Mouse (Mus musculus) ES-Bruce4 (cell line): ENCODE results near the gene Sgip1. TPM values are rescaled to one million over a fixed set of nuclear protein-coding genes. Genes with fewer than 3 reads are reported as not detected.

ENCODE experiments used
- H3K27ac ChIP-seq: 2 replicates; pipeline ENCODE4 v1.5.1; 2012; ENCODE audit warnings: low read length, inconsistent platforms; ENCODE audit not compliant: insufficient read depth
- H3K27me3 ChIP-seq: 2 replicates; pipeline ENCODE4 v1.6.1; 2012; ENCODE audit warnings: mild to moderate bottlenecking, low read length, inconsistent platforms; ENCODE audit not compliant: control insufficient read depth, poor library complexity, insufficient read depth, severe bottlenecking
- H3K36me3 ChIP-seq: 2 replicates; pipeline ENCODE4 v1.6.1; 2012; ENCODE audit warnings: inconsistent platforms, mild to moderate bottlenecking, low read length, moderate library complexity; ENCODE audit not compliant: control insufficient read depth, poor library complexity, insufficient read depth, severe bottlenecking
- H3K4me1 ChIP-seq: one replicate; pipeline ENCODE4 v1.8.1; 2011; ENCODE audit warnings: low read length; ENCODE audit not compliant: control insufficient read depth, insufficient read depth
- H3K4me3 ChIP-seq: 2 replicates; pipeline ENCODE4 v1.5.1; 2011; ENCODE audit warnings: low read depth, mild to moderate bottlenecking, low read length
- H3K9ac ChIP-seq: 2 replicates; pipeline ENCODE4 v1.6.1; 2012; ENCODE audit warnings: low read depth, mild to moderate bottlenecking, inconsistent platforms; ENCODE audit not compliant: poor library complexity, severe bottlenecking
- H3K9me3 ChIP-seq: replicated peaks from 2 replicates; pipeline ENCODE4 v1.6.1; 2012; ENCODE audit warnings: mild to moderate bottlenecking, low read length, inconsistent platforms; ENCODE audit not compliant: control insufficient read depth, poor library complexity, insufficient read depth, severe bottlenecking
- CTCF ChIP-seq: IDR thresholded peaks from one replicate; pipeline ENCODE4 v1.8.1; 2011; ENCODE audit warnings: low read depth, low read length
- EP300 ChIP-seq: IDR thresholded peaks from 2 replicates; pipeline ENCODE4 v1.6.1; 2011; ENCODE audit warnings: low read depth, low read length; ENCODE audit not compliant: insufficient read depth
- POLR2A ChIP-seq: IDR thresholded peaks from one replicate; pipeline ENCODE4 v1.8.1; 2011; ENCODE audit warnings: low read length; ENCODE audit not compliant: insufficient read depth
- polyA plus RNA-seq: library from polyadenylated mRNA; stranded (reverse); fragments of >200 nt; gene quantifications from 2 replicates; pipeline ENCODE4 v1.2.4, GENCODE M21; 2011; ENCODE audit warnings: low read depth; ENCODE audit not compliant: missing spikeins, insufficient read depth, insufficient read length

Sgip1 gene
- polyA plus RNA-seq, 1 experiment = 2.9 TPM

DNA sequence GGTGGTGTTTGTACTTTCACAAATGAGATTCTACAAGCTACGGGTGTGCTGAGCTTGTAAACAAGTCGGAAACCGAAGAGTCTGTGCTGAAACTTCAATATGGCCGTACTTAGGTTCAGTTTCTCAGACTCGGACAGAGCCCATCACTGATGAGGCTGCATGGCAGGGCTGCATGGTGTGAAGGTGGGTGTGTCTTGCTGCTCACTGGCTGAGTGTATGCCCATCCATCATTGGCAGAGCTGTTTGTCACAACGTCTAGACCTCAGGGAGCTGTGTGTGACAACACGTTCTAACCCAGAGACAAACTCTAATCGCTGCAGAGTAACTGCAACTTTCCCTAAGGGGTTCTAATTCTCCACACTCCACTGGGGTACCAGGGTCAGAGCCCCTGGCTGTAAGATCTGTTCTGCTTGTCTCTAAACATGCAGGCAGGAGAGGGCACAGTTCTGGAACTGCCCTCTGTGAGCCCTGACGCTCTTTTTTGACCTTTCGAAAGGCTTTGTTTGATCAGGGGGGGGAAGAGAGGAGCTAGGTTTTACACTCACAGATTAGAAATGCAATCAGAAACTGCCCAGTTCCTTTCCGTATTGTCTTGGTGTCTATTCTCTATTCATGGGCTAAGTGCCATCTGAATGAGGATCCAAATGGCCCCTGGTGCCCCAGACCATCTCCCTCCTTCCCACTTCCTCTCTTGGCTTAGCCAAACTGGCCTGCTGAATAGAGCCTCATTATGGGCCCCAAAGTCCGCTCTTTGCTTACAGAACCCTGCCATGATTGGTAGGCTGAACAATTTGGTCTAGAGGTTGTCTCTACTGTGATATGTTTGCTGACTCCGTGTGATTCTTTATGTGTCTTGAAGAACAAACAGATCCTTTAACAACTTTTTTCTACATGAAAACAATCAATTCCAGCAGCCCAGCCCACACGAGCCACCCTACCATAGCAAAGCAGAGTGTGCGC, 121.9 kb downstream of the Sgip1 start:
- Histone ChIP-seq H3K4me1 (no peaks in the 10 kb centered on the region), H3K9ac (no peak overlapping the region), H3K27ac (no peak overlapping the region), H3K27me3 (no peaks in the 10 kb centered on the region), H3K36me3 (no peaks in the 10 kb centered on the region), H3K9me3 (no peaks in the 10 kb centered on the region), H3K4me3 (no peak overlapping the region)
- no peak for TF ChIP-seq EP300
- TF ChIP-seq CTCF = no peak
- TF ChIP-seq POLR2A = no peak

DNA sequence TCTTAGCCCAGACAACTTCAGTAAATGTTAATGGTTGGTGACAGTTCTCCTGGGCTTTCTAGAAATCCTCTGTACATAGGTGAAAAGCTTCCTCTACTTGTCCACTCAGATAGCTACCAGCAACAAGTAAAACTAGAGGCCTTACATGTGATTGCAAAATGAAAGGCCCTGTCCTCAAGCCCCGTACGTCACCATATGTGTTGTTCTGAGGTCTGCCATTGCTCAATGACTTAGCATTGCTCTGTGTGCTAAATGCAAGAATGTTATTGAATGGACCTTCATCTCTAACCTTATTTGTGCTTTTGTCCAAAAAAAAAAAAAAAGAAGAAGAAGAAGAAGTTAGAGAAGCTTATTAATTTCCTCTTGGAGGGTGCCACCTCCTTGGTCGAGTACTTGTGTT, 125.4 kb downstream of the Sgip1 start:
- no peaks in the 10 kb centered on the region for H3K9me3 ChIP-seq
- H3K9ac ChIP-seq = no peak overlapping the region
- no peak for TF ChIP-seq CTCF
- no peak for TF ChIP-seq POLR2A
- no peak for TF ChIP-seq EP300
- no peak overlapping the region for H3K27ac ChIP-seq
- H3K4me3 ChIP-seq = no peak overlapping the region
- H3K27me3 ChIP-seq = no peaks in the 10 kb centered on the region
- no peaks in the 10 kb centered on the region for H3K4me1 ChIP-seq
- no peaks in the 10 kb centered on the region for H3K36me3 ChIP-seq

DNA sequence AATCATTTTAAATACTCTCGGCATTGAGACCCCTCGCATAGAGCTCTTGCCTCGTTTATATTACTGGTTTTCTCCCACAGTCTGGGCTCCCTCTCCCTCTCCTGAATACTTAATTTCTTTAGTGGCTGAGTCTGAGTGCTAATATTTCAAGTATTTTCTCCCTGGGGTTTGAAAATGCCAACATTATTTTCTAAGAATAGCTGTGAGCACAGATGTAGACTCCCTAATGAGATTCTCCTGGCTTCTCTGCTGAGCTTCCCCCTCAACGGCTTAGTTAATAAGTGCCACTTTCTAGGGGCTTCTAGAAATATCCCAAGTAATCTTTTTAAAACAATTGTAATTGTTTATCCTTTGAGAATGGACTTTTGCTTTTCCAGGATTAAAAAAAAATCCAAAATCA, 130.2 kb downstream of the Sgip1 start:
- no peaks in the 10 kb centered on the region for H3K27me3 ChIP-seq
- no peaks in the 10 kb centered on the region for H3K9me3 ChIP-seq
- H3K9ac ChIP-seq = no peak overlapping the region
- H3K36me3 ChIP-seq = no peaks in the 10 kb centered on the region
- H3K4me3 ChIP-seq = no peak overlapping the region
- TF ChIP-seq CTCF (no peak), POLR2A (no peak), EP300 (no peak)
- no peaks in the 10 kb centered on the region for H3K4me1 ChIP-seq
- no peak overlapping the region for H3K27ac ChIP-seq

DNA sequence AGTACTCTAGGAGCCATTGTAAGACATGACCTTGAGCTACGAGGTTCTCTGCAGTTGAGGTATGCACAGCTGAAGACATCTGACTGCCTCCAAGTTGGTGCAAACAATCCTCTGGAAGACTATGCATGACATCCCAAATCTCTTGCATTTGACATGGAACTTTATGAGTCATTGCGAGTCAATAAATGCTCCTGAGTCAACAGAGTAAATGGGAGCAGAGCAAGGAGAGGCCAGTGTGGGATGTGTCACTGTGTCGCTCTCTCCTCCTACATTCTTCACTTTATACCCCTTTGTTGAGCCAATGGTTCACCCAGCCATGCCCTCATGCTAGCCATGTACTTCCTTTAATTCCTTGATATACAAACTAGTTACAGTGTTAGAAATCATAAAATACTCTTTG, 142.0 kb downstream of the Sgip1 start:
- Histone ChIP-seq H3K4me3 (no peak overlapping the region), H3K27me3 (no peaks in the 10 kb centered on the region), H3K36me3 (no peaks in the 10 kb centered on the region), H3K4me1 (no peaks in the 10 kb centered on the region), H3K9me3 (no peaks in the 10 kb centered on the region), H3K9ac (no peak overlapping the region), H3K27ac (no peak overlapping the region)
- no peak for TF ChIP-seq POLR2A
- TF ChIP-seq EP300 = no peak
- TF ChIP-seq CTCF = no peak

DNA sequence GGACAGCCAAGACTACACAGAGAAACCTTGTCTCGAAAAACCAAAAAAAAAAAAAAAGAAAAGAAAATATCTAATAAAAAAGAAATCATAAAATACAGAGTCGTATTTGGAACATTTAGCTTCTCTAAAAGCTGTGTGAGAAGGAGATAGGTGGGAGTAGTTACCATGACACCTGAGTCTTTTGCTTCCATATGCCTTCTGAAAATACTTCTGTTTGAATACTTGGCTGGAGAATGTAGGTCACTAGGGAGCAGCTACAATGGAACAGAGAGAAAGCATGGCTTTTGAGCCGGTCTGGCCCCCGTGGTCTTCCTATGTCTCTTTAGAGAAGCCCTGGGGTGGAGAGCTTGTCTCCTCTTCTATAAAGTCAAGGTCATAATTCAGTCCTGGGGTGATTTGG, 143.1 kb downstream of the Sgip1 start:
- Histone ChIP-seq H3K9ac (no peak overlapping the region), H3K27ac (no peak overlapping the region), H3K4me3 (no peak overlapping the region), H3K4me1 (no peaks in the 10 kb centered on the region), H3K36me3 (no peaks in the 10 kb centered on the region), H3K9me3 (no peaks in the 10 kb centered on the region), H3K27me3 (no peaks in the 10 kb centered on the region)
- TF ChIP-seq EP300 = no peak
- no peak for TF ChIP-seq POLR2A
- TF ChIP-seq CTCF = no peak

DNA sequence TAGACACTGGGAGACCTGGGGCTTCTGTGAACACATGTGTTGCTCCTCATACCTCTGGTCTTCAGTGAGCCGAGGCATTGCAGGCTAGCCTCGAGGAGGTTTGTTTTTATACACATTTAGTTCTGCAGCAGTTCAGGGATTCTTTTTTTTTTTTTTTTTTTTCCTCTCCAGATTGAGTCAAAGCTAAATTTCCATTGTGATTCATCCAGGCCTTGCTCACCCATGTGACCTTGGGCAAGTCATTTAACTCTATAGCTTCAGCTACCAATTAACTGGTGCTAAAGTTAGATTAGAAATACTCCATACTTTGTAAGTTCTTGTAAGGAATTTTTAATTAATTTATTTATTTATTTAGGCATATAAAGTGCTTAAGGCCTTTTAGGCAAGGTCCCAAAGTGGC, 145.4 kb downstream of the Sgip1 start:
- Histone ChIP-seq H3K4me1 (no peaks in the 10 kb centered on the region), H3K9ac (no peak overlapping the region), H3K27ac (no peak overlapping the region), H3K36me3 (no peaks in the 10 kb centered on the region), H3K9me3 (no peaks in the 10 kb centered on the region), H3K27me3 (no peaks in the 10 kb centered on the region), H3K4me3 (no peak overlapping the region)
- TF ChIP-seq POLR2A (no peak), EP300 (no peak), CTCF (no peak)
